Mouse (Mus musculus) frontal cortex, postnatal 14 days (tissue): ENCODE results near the gene Lcp2.

ENCODE experiments used
- DNase-seq, 2 experiments: peaks; one replicate each; pipeline ENCODE4 v3.0.0; 2022; ENCODE audit warnings: low spot score in 2 of 2

Gene Lcp2

DNA sequence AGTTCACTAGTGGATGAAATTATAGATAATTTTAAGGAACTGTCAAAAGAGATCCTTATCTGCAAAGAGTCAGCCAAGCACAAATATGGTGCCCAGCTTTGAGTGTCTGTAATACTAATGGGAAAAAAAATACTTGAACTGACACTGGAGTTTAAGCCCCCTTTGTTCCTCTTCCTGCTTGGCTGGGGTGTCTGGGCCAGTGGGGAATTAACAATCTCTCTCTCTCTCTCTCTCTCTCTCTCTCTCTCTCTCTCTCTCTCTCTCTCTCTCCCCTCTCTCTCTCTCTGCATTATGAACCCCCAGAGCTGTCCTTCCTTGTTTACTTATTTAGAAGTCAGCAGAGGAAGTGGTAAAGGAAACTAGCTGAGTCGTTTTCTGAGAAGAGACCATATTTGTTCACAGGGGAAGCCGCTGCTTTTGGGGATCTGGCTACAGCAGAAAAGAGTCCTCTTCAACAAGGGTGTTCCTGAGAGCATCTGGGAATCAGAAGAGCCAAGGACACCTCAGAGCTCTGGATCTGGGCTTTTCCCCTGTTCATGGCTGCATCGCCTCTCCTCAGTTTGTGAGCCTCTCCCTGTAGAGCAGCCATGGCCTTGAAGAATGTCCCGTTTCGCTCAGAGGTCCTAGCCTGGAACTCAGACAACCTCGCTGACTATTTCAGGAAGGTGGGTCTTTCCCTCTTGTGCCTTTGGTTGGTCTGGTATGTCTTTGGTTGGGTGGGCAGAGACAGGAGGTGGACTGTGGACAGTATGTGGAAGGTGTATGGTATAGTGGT lies at the start of gene Lcp2:
TSS of gene Lcp2 (plus strand) at position 154 of the 775 bp plus-strand sequence.
- no peak for DNase-seq

DNA sequence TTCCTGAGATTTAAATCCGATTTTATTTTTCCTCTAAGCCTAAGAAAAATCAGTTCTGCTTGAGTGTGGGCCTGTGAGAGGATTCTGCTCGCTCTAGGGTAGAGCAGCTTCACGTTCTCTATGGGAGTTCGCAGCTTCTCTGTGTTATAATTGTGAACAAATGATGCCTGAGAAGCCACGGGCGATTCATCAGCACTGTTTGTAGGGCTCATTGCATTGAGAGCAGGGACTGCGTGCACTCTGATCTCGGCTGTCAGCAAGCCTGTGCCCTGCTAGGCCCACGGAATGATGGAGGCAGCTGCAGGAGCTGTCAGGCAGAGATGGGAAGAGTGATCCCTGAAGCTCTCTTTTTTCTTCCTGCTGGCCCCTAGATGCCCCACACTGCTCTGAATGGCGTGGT lies 48.5 kb upstream of the Lcp2 start:
- no peak for DNase-seq

DNA sequence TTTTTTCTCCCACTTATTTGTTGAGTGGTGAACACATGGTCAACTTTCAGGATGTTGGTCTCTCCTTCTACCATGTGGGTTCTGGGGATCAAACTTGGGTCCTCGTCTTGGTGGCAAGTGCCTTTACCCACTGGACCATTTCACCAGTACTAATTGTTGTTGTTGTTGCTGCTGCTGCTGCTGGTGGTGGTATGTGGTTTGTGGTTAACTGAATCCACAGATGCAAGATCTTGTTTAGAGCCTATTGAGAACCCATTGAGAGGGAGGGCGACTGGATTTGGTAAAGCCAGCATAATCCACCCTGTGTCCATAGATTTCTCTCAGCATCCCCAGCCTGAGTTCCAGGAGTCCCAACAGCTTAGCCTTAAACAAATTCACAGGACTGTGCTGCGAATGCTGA lies 46.3 kb upstream of the Lcp2 start:
- no peak for DNase-seq

DNA sequence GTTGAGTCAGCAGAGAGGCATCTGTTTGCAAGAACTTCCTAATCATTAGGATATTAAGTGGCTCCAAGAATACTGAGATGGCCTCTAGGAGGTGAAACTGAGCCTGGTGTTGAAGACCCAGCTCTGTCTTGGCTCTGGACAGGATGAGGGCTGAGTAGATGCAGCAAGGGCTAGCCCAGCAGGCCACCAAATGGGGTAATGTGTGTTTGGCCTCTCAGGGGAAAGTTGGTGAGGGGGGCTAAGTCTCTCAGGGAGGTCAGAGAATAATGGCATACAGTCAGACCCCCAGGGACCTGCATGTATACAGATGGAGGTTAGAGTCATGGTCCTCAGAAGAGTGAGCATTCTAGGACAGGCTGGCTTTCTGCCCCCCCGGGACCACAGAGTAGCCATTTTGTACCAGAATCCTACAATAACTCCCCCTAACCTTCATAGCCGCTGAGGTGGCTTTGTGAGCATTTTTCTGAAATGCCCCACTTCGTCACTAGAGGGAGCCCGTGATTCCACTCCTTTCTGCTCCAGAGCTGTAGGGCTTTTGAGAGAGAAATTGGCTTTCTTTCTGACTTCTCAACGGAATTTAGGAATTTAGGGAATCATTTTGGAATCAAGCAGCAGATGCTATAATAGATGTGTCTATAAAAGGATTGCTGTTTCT lies 44.7 kb upstream of the Lcp2 start:
- peak in 1 of 2 experiments; percentile 60 for DNase-seq

DNA sequence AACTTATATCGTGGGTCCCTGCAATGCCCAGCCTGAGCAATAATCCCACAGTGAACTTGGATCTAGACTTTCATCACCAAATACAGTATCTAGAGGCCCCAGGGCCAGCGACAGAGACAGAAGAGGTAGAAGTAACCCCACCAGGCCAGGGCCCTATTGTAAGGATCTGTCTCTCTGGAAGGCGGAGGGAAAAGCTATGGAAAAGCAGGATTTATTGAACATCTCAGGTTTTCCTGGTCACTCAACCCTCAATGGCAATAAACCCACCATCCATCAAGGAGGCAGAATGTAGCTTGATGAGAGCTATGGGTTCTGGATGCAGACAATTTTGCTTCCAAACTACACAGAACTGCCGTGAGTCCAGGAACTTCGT lies 44.1 kb upstream of the Lcp2 start:
- no peak for DNase-seq

DNA sequence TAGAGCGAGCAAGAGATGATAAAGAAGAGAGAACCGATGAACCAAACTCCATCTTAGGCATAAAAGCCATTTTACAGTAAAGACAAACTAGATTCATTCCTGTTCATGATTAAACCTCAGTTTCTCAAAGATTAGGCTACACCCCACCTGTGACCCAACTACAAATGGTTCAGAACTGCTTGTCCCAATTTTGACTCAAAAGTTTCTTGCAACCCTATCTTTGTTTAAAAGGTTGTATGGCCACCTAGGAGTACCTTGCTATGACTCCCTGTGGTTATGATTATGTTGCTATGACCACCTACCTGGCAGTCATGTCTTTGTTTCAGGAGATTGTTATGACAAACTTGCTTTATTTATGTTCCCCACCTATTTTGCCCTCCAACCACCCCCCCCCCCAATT lies 39.1 kb upstream of the Lcp2 start:
- no peak for DNase-seq

DNA sequence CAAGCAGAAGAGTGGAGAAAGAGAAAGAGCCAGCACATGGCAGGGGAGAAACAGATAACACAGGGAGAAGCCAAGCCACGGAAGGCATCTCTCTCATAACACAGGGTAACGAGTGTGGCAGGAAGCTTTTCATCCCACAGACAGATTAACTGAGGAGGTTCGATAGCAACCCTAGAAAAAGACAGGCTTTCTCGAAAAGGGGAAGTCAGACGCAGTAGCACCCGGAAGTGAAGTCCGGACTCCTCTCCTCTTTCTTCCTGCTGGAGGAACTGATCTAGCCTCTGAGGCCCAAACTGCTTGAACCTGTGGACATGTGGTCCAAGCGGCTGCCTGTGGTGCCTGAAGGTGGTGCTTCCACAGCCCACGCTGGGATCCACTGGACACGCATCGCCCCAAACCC lies 38.5 kb upstream of the Lcp2 start:
- DNase-seq: no peak

DNA sequence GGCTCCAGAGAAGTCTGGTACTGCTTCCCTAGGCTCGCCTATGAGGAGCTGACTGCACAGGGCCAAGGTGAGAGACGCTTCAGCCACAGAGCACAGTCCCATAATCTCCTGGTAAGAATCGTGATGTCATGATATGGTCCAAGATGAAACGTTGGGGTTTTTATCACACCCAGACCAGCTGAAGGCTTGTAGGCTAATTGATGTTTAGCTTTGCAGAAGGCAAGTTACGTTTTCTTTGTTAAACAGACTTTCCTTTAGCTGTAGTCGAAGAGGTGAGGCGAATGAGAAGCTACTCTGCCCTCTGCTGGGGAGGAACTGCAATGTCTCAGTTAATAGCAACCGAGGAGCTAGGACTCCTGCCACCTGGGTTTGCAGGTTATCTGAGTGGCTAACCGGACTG lies 38.0 kb upstream of the Lcp2 start:
- DNase-seq: peak; percentile 23 to 53

DNA sequence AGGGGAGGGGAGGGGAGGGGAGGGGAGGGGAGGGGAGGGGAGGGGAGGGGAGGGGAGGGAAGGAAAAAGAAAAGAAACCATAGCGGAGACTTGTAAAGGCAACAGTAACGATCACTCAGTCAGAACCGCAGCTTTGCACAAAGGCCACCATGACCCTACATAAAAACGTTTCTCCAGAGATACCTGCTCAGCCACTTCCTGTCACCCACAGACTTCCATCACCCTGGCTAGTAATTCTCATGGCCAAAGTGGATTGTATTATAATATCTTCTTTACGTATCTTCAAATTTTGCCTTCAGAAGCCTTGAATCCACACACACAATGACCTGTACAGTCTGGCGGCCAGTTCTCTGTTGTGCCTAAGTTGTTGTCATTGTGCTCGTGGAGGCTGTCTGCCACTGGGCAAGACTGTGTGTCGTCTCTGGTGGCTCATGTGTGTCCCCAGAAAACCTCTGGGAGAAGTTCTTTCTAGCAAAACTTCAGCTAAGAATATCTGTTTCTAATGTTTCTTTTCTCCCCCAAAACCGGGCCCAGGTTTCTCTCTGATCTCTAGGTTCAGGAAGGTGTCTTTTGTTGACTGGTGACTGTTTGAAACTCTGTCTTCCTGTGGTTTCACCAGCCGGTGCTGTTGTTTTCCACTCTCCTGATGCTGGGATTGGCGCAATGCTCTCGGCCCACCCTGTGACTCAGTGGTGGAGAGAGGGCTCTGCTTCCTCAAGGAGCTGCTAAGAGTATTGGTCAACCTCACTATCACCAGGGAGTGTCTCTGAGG lies 37.2 kb upstream of the Lcp2 start:
- DNase-seq: no peak

DNA sequence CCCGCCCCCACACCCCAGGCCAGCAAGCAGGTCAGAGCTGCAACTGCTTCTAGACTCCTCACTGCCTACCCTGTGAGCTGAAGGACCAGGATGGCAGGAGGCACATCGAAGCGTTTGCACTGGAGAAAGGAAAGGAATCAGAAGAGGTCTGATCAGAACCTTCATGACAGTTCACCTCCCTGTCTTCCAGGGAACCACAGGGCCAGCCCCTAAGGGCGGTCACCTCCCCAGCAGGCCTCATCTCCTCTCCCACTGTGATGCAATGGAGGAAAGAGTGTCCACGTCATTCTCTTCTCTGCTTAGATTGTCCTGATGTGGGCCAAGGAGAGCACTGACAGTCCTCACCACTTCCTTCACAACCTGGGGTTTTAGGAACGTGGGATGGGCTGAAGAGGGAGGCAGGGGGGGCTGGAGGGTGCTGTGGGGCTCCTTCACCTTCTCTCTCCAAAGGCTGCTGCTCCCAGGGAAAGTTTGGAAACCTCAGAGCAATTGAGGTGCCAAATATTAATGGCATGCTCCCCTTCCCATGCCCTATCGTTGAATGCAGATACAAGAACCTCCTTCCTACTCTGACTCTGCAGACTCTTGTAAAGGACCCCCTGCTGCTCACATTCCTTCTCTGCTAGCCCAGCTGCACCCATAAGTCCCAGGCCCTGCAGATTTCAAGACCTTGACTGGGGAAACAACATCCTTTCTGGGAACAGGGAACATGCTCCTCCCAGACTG lies 36.4 kb upstream of the Lcp2 start:
- DNase-seq: no peak

DNA sequence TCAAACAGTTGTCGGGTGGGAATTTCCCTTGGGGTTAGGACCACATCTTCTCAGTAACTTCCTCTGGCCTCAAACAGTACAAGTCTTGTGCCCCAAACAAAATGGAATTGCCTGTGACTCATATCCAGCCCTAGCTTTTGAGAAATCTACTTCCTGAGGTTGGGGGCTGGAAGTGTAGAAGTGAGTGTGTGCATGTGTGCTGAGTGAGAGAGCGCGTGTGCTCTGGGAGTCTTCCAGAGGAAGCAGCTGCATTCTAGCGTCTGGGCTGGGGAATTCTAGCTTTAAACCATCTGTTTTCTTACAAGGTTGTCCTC lies 35.9 kb upstream of the Lcp2 start:
- peak in 1 of 2 experiments; percentile 17 for DNase-seq

DNA sequence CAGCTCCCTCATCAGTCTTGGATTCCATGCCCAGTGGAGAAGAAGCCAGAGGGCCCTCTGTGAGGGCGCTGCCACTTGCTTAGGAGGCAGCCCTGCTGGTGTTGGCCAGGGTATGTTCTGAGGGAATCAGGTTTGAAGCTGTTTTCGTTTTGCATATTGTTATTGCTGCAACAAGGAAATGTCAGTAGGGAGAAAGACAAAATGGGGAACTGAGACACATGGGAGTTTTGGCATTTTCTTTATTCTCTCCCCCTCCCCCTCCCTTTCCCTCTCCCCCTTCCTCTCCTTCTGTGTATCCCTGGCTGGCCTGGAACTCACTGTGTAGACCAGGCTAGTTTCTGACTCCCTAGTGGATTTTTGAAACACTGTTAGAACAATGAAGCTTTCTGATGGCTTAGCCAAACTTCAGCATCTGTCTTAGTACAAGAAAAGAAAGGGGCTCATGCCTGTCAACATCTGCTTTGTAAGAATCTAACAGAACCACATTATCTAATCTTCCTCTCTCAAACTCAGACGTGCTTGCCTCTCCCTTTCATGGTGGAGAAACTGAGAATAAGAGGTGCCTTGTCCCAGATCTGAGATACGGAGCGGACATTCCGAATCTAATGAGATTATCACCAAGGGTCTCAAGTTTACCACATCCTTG lies 34.6 kb upstream of the Lcp2 start:
- DNase-seq: no peak

DNA sequence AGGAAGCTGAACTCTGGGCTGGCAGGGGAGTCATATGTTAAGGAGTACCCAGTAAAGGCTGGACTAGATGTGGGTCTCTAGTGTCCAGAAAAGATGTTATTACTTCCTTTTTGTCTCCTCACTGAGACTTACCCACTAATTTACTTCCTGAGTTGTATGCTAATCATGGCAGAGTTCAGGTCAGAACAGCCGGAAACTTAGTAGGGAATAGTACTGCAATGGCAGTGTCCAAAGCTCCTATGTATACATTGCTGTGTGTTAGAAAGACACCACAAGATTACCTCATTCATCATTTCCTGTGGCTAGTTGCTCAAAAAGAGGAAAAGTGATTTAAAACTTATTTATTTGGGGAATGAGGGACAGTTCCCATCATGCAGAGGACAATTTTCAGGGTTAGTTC lies 21.6 kb upstream of the Lcp2 start:
- no peak for DNase-seq

DNA sequence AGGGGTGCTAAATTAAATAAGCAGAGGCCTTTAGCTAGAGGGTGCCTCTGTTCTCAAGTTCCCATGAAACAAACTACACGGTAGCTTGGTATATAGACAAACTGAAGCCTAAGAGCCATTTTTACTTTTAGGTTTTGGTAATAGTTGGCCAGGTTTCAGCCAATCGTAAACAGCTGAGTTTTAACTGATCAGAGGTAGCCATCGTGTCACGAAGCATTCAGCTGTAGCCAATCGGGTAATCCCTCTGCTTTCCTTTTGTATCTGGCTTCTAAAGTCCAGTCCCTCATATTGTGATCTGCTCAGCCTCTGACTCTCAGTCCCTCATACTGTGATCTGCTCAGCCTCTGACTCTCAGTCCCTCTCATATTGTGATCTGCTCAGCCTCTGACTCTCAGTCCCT lies 17.1 kb upstream of the Lcp2 start:
- no peak for DNase-seq

DNA sequence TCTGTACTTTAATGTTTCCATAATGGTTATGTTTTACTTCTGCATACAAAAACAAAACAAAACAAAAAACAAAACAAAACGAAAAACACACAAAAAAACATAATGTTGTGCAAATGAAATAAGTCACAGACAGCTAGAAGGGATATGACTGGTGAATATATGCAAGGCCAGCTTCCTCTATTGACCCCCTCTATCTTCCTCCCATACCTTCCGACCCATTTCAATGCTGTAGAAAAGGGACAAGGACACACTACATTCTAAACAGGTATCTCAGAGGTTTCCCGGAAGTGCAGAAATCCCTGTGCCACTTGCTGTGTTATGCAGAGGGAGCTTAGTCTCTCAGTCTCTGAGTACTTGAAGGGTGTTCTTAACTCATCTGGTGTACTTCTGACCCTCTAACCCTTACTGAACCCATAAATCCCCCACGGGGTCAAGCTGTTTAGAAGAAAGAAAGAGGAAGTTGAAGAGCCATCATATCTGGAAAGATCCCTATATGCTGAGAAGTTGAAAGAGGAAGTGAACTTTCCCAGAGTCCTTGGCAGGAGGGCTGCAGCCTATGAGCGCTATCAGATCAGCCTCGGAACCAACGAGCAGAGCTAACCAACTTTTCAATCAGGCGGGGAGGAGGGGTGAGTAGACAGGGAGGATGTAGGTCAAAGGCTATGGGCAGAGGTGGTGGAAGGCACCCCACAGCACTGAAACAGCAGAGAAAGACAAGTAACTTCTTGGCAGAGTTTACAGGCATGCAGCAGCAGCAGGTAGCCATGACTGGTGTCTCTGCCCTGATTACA lies 15.5 kb upstream of the Lcp2 start:
- no peak for DNase-seq

DNA sequence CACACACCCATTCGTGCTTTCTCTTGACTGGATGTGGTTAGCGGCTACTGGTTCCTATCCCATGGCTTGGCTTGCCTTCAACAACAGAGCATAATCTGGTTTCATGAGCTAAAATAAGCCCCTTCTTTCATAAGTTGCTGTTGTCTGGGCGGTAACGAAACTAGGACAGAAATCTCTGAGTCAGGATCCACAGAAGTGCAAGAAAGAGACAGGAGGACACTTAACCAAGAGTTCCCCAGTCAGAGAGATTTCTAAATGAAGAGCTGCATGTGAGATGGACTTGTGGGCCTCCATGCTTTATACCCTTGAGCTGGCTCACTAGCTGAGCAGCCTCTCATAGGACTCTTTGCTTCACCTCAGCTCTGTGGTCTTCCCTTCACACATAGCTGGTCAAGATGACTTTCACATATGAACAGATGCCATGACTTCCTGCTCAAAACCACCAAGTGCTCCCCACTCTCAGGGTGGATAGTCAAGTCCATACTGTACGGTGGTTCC lies 12.7 kb upstream of the Lcp2 start:
- DNase-seq: no peak

DNA sequence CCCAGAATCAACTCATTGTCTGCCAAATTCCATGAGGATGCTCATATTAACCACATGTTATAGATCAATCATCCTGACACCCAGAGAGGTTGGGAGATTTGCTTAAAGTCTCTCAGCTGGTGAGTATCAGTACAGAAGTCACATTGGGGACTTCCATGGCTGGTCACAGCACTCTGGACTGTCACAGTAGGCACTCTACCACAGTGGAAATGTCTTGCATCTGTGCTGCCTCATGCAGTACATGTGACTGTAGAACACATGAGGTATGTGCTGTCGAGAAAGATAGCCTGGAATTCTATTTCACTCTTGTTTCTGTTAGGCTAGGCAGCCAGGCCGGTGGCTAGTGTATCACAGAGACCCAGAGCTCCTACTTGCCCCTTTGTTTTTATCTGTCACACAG lies 11.9 kb upstream of the Lcp2 start:
- DNase-seq: no peak

DNA sequence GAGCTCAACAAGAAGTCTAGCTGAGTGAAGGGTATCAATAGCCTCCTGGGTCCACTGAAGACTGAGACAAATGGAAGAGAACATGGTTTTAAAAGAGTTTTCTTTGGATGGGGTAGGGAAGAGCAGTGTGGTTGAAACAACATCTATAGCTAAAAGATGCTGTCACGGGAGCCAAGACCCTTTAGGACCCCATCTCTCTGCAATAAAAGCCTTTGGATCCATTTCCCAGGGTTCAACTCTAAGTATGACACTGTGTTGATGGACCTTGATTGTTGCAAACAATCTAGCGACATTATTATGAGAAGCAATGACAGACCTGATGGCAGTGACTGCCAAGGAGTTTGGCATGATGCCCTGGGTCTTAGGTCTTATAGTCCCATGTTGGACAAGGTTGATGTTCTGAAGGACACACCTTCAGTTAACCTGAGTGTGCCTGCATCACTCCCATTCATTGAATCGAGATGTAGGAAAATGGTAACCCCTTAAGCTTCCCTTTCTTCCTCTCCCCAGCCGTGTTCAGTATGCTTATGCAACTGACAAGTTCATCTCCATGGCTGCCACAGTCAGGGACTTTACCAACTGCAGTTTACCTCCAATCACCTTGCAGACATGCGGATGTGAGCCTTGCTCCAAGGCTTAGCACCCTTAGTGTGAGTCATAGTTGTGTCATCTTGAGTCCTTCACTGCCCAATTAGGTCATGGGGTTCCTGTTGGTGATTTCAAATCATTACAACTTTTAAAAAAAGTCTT lies 10.6 kb upstream of the Lcp2 start:
- no peak for DNase-seq

DNA sequence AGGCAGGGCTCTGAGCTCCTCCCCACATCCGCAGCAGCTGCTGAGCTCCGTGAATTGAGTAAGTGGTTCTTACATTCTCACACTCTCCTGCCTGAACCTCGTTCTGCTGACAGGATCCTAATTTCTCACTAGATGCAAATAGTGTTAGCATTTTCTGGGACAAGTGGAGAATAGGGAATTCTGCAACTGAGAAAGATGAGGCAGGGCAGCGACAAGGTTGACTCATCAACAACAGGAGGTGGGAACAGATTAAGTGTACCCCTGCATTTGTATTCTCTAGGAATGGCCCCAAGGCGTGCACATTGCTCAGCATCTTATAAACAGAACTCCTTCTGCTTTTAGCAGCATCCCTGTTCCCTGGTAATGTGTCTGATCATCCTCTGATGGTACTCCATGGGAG lies 6.7 kb upstream of the Lcp2 start:
- DNase-seq: no peak

DNA sequence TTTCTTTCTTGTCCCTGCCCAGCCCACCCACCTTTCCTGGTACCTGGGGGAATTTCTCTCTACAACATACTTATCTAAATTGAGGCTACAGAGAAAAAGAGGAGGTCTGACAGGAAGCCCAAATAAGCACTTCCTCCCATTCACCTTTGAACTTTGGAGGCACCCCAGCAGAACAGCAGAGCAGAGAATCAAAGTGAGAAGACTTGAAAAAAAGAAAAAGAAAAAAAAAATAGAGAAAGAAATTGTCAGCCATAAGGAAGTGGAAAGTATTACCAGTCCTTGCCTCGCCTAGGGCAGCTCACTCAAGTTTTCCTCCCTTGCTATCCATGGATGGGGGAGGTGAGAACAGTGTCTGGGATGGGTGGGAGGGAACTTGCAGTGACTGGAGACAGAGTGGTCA lies 3.9 kb upstream of the Lcp2 start:
- DNase-seq: no peak
